Mouse (Mus musculus): Measurements from ENCODE around the gene Carm1.
"Not testable (repeated sequence)": the region's sequence is repeated elsewhere in the genome, so short reads cannot be mapped to it uniquely, and the experiment has no call there.

Gene Carm1

DNA sequence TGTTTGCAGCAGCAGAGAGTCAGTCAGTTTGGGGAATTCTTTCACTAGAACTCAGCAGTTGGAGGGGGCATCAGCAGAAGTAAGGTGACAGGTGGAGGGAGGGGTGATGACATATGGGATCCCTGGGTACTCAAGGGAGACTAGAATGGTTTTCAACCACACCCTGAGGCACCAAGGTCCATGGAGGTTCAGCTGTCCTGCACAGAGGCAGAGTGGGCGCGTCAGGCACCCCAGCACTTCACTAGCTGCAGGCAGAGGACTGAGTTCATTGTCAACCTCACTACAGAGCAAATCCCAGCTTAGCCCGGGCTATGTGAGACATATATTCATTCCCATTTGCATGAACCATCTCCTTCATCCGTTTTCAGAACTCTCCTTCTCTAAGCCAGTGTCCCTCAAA lies 9.7 kb upstream of the Carm1 start:
- in situ Hi-C loops (cut with MboI, MseI) = no loop called here

DNA sequence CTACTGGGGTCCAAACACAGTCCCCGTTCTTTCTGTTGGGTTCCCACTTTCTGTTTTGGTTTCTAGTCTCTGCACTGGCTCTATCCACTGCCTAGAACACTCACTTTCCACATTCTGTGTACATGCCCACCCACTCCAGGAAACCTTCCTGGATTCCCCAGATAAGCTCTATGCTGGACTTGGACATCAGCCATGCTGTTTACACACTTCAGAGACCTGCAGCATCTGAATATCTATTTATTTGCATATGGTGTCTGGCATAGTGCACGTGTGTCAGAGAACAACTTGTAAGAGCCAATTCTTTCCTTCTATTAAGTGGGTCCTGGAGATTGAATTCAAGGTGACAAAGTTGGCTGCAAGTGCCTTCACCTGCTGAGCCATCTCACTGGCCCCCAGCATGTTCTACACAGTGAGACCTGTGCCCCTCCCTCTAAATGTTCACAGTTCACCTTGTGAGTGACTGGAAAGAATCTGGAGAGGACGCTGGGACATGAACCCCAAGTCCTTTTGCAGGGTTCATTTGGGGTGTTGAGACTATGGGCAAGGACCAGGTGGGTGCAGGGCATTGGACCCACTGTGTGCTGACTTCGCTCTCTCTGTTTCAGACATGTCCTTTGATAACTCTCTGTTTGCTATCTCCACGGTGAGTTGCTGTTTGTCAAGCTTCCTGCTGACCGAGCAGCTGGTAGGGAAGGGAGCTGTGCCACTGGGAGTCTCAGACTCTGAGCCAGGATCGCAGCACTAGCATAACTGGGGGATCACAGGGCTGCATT lies 6.5 kb upstream of the Carm1 start:
- in situ Hi-C loops (cut with MboI, MseI) = no loop called here

DNA sequence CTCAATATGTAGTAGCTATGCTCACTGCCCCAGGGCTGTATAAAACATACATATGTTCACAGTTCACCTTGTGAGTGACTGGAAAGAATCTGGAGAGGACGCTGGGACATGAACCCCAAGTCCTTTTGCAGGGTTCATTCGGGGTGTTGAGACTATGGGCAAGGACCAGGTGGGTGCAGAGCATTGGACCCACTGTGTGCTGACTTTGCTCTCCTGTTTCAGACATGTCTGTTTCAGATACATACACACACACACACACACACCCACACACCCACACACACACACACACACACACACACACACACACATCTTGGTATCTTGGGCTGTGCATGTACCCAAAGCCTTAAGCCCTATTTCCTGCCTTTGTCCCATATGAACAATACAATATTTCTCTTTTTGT lies 4.7 kb upstream of the Carm1 start:
- in situ Hi-C loops (cut with MboI, MseI) = not testable (repeated sequence)

DNA sequence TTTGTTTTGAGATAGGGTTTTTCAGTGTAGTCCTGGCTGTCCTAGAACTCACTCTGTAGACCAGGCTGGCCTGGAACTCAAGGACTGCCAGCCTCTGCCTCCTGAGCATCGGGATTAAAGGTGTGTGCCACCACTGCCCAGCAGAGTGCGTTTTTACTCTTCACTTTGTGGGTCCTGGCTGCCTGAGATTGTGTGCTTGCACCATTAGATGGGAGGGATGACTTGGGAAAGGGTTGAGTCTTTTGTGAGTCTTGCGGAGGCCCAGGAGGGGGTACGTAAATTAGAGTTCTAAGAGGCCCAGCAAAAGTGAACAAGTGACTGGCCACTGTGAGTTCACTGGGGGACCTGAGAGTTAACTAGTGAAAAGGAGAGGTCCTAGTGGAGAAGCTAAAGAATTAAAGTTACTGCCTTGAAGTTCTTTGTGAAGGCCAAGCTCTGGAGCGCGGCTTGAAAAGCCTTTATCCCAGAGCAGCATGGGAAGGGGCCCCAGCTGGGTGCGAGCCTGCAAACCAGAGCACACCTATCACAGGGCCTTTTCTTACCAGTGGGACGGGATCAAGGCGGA lies 1.3 kb upstream of the Carm1 start:
- in situ Hi-C loops (cut with MboI, MseI) = no loop called here

DNA sequence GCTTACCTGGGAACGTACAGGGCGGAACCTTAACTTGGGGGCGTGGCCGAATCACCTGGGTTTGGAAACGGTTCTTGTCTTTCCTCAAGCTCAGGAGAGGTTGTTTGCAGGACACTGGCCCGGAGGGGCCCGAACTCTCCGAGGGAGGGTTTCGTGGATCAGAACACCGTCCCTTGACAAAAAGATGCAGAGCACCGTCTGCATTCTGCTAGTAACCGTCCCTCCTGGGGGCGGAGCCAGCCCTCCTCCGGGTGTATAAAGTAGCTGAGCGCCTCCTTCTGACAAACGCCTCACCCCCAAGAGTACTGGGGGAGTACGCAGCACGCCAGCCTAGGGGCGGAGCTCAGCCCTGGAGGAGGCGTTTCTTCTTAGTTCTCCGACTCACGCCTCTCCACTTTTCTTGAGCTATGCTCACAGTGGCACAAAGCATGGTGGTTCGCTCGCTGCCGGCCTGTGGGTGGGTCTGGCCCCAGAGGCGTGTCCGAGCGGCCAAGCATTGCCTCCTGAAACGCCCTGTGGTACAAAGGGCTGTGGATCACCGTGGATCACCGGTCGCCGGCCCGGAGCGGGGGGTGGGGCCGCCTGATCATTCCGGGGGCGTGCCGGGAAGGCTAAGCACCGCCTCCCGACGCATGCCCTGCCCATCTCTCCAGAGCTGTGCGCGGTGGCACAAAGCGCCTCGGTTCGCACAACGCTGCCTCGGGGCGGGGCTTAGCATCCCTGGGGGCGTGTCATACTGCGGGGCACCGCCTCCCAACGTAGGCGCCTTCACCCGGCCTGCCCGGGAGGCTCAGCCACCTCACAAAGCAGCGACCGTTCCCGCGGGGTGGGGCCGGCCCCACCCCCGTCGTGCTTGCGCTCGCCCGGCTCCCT lies 542 bp upstream of the Carm1 start:
- in situ Hi-C loops (cut with MboI, MseI) = no loop called here

DNA sequence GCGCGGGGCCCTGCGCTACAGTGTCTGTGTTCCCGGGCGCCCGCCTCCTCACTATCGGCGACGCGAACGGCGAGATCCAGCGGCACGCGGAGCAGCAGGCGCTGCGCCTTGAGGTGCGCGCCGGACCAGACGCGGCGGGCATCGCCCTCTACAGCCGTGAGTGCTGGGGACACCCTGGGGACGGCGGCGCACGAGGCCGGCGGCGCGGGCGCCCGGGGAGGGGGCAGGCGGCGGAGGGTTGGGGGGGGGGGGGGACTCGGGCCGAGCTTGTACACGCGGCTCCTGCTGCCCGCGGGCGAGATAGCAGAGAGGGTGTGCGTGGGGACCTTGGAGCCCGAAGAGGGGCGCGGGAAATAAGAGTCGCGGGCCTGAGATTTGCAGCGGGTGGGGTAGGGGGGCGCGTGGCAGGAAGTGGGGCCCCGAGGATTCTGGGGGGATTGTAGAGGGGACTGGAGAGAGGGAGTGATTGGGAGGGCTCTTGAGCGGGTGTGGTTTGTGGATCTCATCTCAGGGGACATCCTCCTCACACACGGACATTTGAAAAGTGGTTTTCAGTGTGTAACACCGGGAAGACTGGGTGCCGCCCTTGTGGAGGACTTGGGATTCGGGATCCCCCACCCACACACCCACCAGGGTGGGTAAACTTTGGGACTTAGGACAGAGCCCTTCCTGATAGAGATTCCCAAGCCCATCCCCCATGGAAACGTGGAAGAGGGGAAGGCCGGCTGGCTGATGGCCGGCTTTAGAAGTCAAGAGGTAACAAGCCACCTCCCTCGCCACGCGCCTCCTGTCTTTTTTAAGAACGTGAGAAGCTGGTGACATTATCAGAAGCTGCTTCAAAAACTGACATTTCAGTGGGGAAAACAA lies 614 bp downstream of the Carm1 start:
- in situ Hi-C loops (cut with MboI, MseI) = no loop called here

DNA sequence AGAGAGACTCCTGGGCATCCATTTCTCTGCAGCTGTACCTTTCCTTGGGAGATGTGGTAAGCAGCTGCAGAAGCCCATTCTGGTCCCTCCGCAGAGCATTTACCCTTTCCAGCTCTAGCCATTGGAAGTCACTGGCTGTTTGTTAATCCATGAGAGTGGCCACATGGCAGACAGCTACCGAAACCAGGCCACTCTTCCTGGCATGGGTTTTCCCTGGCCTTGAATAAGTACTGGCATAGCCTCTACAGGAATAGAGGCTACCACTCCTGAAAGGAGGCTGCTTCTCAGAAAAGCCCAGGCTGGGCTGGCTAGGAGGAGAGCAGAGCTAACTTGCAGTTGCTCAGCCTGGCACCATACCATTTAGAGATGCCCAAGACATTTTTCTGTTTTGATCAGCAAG lies 4.4 kb downstream of the Carm1 start:
- in situ Hi-C loops (cut with MboI, MseI) = no loop called here

DNA sequence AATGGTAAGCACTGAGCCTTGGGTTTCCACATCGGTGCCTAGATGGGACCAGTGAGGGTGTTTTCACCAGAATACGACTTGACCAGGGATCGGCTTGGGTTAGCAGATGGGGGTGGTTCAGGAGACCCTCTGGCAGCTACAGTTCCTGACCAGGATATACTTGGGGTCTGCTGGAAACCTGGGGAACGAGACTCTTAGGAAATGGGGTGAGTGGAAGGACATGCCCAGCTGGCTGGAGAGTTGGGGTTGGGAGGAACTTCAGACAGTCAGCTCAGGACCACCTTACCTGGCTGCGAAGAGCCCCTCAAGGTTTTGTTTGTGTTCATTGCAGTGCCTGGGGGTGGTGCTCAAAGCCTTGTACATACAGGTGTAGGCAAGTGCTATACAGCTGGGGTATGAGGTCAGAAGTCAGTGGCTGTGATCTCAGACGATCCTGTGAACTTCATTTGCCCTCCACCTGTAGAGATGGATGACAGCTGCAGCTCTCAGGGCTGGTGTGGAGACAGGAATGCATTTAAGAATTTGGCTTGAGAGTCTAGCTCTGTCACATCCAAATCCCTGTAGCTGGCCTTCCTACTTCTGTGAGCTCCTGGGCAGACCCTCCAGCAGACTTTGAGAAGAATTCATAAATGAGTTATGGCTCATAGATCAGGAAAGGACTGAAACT lies 7.0 kb downstream of the Carm1 start:
- in situ Hi-C loops (cut with MboI, MseI) = no loop called here

DNA sequence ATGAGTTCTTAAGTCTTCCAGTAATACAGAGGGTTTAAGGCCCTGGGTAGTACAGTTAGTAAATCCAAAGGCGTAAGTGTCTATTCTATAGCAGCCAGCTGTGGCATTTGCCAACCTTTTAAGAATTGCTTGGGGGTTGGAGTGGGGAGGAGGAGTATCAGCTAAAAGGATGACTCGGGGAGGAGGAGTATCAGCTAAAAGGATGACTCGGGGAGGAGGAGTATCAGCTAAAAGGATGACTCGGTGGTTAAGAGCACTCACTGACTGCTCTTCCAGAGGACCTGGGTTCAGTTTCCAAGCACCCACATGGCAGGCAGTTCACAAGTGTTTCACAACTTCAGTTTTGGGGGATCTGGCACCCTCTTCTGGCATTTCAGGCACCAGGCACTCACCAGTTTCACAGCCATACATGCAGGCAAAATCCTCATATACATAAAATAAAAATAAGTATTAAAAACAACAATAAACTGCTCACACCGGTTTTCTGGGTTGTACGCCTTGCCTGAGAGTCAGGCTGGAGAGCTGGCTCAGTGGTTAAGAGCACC lies 8.6 kb downstream of the Carm1 start:
- in situ Hi-C loops (cut with MboI, MseI) = no loop called here

DNA sequence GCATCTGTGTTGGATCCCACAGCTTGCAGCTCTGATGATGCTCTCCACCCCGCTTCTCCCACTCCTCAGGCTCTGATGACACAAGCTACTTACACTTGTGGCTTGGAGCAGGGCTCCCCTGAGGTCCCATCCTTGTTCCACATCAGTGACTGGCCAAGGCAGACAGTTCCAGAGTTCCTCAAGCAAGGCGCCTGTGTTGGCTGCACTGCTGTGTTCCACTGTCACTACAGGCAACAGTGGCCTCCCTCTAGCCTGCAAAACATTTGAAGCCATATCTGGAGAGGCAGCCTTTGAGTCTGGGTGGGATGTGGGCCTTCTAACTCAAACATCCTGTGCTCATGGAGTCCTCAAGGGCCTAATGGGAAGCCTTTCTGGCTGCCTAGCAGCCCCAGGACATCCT lies 10.3 kb downstream of the Carm1 start:
- in situ Hi-C loops (cut with MboI, MseI) = no loop called here

DNA sequence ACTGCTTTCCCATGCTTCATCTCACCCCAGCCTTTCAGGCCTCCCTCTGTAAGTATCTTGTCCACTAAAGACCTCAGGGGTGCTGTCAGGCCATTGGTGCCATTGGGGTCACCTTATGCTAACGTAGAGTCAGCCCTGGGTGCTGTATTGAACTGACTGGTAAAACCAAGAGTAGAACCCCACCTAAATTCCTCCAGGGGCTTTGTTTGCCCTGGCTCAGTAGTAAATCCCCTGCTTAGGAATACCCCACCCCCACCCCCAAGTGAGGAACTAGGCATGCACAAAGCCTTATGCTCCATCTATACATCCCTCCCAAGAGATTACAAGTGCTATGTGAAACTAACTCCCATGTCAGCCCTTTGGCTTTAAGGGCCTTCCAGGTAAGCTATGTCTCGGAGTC lies 10.9 kb downstream of the Carm1 start:
- in situ Hi-C loops (cut with MboI, MseI) = no loop called here

DNA sequence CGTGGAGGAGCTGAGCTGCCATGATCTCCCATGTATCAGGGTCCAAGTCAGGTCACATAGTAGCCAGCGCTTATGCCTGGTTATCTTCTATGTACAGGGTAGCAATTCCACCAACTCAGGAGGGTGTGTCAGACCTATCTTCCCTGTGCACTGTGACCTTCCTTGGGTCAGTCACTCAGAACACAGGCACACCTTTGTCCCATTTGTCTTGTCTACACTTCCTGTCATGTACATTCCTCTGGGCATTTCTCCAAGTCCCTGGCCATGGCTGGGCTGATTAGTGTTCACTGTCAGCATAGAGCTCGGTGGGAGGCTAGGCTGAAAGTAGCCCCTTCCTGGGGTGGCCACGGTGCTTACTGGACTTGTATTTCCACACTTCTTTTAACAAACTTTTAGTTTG lies 11.7 kb downstream of the Carm1 start:
- in situ Hi-C loops (cut with MboI, MseI) = no loop called here

DNA sequence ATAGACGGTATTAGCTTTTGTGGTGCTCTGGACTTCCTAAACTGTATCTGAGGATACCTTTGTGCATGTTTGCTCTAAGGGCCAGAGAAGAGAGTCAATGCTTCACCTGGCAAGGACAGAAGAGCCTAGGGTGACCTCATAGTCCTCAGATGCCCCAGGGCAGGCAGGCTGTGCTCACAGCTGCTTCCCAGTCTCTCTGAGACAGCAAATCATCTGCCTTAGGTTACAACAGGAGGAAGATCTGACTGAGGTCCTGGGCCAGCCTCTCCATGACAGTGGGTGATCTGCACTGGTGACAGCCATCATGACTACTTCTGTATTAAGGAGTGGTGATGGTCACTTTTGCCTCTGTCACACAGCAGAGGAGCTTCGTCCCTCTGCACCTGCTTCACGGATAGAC lies 12.5 kb downstream of the Carm1 start:
- in situ Hi-C loops (cut with MboI, MseI) = no loop called here

DNA sequence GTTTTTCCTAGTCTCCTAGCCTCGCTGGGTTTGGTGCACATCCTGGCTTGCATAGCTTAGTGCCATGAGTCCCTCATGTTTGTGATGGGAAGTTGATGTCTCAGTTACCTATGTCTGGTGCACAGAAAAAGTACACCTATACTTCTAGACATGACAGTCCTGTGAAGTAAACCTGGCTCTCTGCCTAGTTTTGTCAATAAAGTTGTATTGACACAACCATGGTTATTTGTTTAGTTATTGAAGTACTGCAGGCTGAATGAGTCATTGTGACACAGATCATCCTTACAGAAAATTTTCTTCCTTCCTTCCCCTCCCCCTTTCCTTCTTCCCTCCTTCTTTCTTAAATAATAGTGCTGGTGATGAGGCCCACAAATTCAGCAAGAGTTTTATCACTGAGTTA lies 17.7 kb downstream of the Carm1 start:
- in situ Hi-C loops (cut with MboI, MseI) = no loop called here

DNA sequence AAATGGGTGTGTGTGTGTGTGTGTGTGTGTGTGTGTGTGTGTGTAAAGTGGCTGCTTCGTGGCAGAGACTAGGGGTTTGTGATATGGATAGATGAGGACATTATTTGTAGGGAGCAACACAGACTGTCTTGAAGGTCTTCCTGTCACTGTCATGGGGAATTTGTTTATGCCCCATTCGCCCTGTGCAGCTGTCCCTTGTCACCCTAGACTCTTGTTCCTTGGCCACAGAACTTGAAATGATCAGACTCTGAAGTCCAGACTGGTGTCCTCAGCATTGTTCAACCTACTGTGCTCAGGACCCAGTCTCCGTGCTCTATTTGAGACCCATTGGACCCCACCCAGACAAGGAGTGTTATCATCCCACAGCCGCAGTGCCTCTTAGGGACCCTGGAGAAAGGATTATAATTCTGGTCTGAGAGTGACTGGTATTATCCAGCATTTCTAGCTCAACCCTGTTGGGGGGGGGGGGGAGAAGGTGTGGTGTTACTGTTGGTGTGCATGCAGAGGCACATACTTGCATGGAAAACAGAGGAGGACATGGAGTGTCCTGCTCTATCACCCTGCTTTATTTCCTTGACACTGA lies 18.4 kb downstream of the Carm1 start:
- in situ Hi-C loops (cut with MboI, MseI) = no loop called here

DNA sequence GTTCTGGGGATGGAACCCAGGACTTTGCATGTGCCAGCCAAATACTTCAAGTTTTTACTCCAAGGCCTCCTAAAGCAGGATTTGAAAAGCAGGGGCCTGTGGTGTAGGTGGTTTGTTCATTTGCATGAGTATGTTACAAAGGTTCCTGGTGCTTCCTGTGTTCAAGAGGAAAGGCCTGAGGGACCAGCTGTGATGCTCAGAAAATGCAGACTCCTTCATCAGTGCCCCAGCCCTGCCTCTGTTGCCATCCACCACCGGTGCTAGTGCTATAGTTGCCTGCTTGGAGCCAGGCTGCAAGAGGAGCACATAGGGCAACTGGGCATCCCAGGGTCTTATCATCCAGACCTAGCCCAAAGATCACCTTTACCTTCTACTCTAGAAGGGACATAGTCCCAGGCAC lies 19.8 kb downstream of the Carm1 start:
- in situ Hi-C loops (cut with MboI, MseI) = no loop called here

DNA sequence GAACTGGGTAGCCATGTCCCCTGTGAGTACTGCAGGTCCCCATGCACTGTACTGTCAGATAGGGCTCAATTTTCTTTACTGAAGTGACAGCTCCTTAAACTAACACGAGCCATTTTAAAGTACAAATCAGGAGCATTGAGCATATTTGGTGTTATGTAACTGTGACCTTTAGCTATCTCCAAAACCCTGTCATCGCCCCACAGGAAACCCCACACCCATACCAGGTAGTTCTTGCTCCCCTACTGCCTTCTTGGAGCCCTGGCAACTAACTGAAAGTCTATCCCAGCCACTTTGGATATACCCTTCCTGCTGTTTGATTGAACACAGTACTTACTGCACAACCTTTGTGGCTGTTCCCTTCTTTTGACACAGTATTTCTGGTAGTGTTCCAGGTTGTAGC lies 20.4 kb downstream of the Carm1 start:
- in situ Hi-C loops (cut with MboI, MseI) = no loop called here

DNA sequence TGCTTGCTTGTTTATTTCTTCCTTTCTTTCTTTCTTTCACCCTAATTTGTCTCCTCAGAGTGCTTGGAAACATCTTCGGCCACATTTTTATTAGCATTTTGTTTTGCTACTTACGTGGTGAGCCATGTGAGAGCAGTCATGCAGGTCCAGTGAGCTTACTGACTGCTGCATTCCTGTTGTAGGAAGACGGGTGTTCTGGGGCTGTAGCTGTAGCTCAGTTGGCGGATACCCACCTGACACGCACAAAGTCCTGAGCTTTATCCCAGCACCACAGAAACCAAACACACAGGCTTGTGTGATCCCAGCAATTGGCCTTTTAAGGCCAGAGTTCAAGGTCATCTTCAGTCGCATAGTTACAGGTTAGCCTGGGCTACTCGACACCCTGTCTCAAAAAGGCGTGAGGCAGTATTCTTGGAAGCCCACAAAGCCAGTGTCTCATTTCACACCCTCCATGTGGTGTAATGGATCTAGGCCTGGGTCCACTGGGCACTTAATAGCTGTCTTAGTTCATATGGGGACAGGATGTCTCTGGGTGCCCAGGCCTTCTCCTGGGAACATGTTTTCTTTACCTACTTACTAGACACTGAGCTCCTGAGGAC lies 22.1 kb downstream of the Carm1 start:
- in situ Hi-C loops (cut with MboI, MseI) = no loop called here

DNA sequence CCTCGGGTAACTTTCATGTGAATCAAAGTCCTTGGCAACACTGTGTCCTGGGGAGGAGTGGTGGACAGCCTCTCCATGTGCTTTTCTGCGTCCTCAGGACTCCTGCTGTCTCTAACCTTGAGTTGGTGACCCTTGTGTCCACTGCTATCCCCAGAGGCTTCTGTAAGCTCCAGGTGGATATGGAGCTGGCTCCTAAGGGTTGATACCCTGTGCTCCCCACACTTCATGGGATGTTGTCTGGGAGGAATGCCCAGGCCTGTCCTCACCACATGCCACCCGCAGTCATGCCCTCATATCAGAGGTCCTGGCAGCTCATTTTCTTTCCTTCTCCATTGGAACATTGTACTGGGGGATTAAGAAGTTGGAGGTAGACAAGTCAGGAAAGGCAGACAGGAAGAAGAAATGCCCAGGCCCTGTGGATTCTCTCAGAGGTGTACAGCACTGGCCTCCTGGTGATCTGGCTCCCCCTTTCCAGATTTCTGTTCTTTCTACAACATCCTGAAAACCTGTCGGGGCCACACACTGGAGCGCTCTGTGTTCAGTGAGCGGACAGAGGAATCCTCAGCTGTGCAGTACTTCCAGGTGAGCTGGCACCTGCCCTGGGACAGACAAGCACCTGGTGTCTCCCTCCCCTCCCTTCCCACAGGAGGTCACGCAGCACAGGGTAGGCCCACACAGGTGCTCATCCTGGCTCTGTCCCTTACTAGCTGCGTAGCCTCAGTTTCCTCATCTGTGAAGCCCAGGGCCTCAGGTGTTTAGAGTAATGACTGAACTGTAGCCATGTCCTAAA lies 27.5 kb downstream of the Carm1 start:
- in situ Hi-C loops (cut with MboI, MseI) = no loop called here
